Mouse (Mus musculus) erythroblast, embryonic 14.5 days (primary cell): ENCODE results near the gene Kpna3. TPM values are rescaled to one million over a fixed set of nuclear protein-coding genes. Genes with fewer than 3 reads are reported as not detected.

Experiments
- H3K27me3 ChIP-seq: 2 replicates; pipeline ENCODE4 v1.6.1; 2012; ENCODE audit warnings: inconsistent platforms; ENCODE audit not compliant: control insufficient read depth
- H3K36me3 ChIP-seq: 2 replicates; pipeline ENCODE4 v1.6.1; 2012; ENCODE audit warnings: mild to moderate bottlenecking, inconsistent platforms; ENCODE audit not compliant: control insufficient read depth
- H3K4me1 ChIP-seq: 2 replicates; pipeline ENCODE4 v1.6.1; 2012; ENCODE audit warnings: inconsistent platforms; ENCODE audit not compliant: control insufficient read depth
- H3K4me3 ChIP-seq: replicated peaks from 2 replicates; pipeline ENCODE3; 2012; ENCODE audit warnings: moderate library complexity, mild to moderate bottlenecking, inconsistent platforms
- H3K9me3 ChIP-seq: 2 replicates; pipeline ENCODE4 v1.6.1; 2012; ENCODE audit warnings: low read length, inconsistent platforms, mixed read lengths; ENCODE audit not compliant: control insufficient read depth
- GATA1 ChIP-seq: IDR thresholded peaks from 2 replicates; pipeline ENCODE4 v1.6.1; 2012; ENCODE audit warnings: low read length, inconsistent platforms, mixed read lengths
- TAL1 ChIP-seq: IDR thresholded peaks from 3 replicates; pipeline ENCODE4 v1.6.1; 2012; ENCODE audit warnings: low read length, inconsistent platforms, mixed read lengths
- polyA plus RNA-seq: library from polyadenylated mRNA; stranded (reverse); fragments of >175 nt; gene quantifications from 2 replicates; pipeline ENCODE4 v1.2.3, GENCODE M21; 2012

Kpna3 gene
- polyA plus RNA-seq, 1 experiment: 0.49 TPM

DNA sequence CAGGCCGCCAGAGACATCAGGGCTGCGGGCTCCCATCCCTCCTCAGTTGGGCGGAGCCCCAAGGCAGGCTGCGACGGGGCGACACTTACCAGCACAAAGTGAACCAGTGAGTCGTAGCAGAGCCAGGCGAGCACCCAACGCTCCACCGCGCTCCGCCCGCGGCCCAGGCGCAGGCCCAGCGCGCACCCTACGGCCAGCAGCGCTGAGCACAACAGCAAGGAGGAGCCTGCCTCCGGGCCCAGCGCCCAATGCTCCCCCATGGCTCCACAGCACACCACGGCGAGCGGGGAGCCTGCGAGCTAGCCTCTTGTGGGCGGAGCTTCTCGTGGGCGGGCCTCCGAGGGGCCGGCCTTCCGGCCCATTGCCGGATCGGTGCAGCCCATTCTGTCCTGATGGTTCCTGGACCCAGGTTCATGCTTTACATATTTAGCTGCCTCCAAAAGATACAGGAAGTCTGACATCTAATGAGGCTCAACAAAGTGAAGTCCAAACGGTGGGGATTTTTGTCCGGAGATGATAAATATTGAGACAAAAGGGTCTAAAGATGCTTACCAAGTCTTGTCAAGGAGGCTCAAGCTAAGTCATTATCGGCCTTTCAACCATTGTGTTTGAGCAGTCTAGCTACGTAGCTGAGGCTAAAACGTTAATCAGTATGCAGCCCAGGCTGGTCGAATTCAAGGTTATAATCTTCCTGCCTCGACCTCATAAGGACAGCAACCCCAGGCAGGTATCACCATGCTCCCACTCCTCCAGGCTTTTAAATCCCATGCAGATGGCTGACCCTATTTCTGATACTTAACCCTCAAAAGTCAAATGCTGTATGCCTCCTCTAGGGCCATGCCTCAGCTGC, 79.3 kb downstream of the Kpna3 start, which contains the start of gene Ebpl:
Gene Ebpl, minus strand, starts transcription at position 309 of the 850 bp plus-strand sequence.
- Histone ChIP-seq H3K36me3 (peaks cover 24% of the 10 kb centered on the region), H3K4me1 (peaks cover 12% of the 10 kb centered on the region), H3K9me3 (no peaks in the 10 kb centered on the region), H3K27me3 (no peaks in the 10 kb centered on the region), H3K4me3 (peak within 1 kb of the TSS; percentile 69)
- TF ChIP-seq TAL1: no peak
- TF ChIP-seq GATA1: no peak

DNA sequence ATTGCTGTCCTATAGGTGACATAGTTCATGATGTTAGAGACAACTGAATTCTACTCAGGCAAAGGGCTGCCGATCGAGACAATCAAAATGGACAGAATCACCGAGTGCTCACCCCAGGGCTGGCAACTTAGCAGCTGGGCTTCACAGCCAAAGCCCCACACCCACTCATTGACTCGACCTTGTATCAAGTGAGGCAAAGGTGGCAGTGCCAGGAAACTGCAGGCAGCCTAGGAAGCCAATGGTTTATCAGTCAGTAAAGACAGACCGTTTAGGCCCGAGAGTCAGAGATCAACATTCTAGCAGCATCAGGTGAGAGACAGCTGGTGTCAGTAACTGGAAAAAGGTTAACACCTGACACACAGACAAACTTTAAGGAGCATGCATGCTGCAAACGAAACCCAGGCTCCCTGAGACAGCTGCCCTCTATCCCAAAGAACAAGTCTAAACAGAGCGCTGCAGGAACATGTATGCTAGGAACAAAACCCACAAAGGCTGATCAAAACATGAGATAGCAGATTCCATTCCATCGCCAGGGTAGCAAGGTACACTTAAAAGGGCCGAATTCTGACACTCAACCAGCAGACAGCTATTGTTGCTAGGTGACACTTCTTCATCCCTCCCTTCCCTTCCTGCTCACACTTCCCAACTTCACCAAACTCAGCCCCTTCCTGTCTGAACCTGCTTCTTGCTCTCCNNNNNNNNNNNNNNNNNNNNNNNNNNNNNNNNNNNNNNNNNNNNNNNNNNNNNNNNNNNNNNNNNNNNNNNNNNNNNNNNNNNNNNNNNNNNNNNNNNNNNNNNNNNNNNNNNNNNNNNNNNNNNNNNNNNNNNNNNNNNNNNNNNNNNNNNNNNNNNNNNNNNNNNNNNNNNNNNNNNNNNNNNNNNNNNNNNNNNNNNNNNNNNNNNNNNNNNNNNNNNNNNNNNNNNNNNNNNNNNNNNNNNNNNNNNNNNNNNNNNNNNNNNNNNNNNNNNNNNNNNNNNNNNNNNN, 85.1 kb downstream of the Kpna3 start:
- H3K4me3 ChIP-seq: no peak overlapping the region
- TF ChIP-seq TAL1 (no peak), GATA1 (no peak)
- H3K9me3 ChIP-seq: no peaks in the 10 kb centered on the region
- H3K27me3 ChIP-seq: no peaks in the 10 kb centered on the region
- peaks cover 4% of the 10 kb centered on the region; the same call in 1 of the 2 replicates for H3K4me1 ChIP-seq
- H3K36me3 ChIP-seq: no peaks in the 10 kb centered on the region

DNA sequence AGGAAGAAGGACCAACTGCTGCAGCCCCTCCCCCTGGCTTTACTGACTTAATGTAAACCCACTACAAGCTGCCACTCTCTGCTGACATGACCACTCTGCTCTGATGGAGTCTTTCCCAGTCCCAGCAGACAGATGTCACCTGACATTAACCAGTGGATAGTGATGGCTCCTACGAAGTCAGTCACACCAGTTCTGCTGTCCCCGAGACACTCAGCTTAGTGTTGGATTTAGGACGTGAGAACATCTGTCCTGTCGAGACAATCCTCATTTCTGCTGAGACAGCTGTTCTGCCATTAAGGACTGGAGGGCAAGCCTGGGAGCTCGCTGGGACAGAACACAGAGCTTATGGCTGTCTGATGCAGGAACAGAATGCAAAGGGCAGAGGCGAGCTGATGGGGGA, 88.9 kb downstream of the Kpna3 start:
- Histone ChIP-seq H3K36me3 (no peaks in the 10 kb centered on the region), H3K4me3 (no peak overlapping the region), H3K9me3 (no peaks in the 10 kb centered on the region), H3K4me1 (peaks cover 9% of the 10 kb centered on the region; the same call in 1 of the 2 replicates), H3K27me3 (no peaks in the 10 kb centered on the region)
- TF ChIP-seq GATA1 (no peak), TAL1 (no peak)

DNA sequence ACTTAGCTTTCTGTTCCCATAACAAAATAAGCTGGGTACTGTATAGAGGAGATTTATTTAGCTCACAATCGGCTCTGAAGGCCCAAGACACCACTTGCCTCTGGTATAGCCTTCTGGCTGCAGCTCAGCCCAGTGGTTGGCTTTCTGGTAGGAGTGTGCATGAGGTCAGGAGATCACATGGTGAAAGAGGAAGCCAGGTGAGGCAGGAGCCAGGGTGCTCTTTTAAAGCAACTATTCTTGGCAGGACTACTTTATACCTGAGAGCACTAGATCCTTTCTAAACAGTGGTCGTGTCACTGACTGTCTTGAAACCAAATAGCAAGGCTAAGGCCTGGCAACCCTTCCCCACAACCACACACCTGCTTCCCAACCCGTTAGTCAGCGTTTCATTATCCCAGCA, 89.8 kb downstream of the Kpna3 start:
- TF ChIP-seq GATA1 (no peak), TAL1 (no peak)
- Histone ChIP-seq H3K27me3 (no peaks in the 10 kb centered on the region), H3K4me1 (peaks cover 7% of the 10 kb centered on the region; the same call in 1 of the 2 replicates), H3K4me3 (no peak overlapping the region), H3K36me3 (no peaks in the 10 kb centered on the region), H3K9me3 (no peaks in the 10 kb centered on the region)

DNA sequence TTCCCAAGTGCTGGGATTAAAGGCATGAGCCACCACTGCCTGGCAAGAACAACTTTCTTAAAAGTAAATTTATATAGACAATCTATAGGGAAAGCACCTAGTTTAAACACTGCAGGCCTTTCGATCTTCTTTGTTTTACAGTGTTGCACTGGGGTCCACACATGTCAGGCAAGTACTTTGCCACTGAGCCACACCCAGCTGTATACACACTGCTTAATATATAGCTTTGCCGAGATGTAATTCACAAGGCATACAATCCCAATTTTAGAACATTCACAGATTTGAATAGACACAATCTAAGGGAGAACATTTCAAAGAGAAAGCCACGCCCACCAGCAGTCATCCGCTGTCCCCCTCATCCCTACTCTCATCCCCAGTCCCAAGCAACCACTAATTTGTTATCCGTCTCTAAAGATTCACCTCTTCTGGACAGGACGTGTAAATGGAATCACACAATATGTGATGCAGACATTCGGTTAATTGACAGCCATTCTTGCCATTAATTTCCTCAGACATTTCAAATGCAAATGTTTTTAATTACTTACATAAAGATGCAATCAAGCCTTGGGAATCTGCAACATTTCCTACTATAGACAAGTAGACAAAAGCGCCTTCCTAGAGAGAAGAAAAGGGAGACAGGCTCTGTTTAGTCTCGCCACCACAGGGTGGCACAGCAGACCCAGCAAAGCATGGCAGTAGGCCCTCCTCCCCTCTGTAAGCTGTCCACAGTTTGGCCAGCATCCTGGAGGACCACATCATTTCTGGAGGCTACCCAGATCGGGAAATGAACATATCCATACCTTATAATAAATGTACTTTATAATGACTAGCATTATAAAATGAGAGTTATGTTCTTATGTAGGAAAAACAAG, 92.6 kb downstream of the Kpna3 start:
- no peaks in the 10 kb centered on the region for H3K9me3 ChIP-seq
- H3K4me3 ChIP-seq: no peak overlapping the region
- H3K27me3 ChIP-seq: no peaks in the 10 kb centered on the region
- TF ChIP-seq TAL1 (no peak), GATA1 (no peak)
- H3K36me3 ChIP-seq: no peaks in the 10 kb centered on the region
- peaks cover 5% of the 10 kb centered on the region; the same call in 1 of the 2 replicates for H3K4me1 ChIP-seq

DNA sequence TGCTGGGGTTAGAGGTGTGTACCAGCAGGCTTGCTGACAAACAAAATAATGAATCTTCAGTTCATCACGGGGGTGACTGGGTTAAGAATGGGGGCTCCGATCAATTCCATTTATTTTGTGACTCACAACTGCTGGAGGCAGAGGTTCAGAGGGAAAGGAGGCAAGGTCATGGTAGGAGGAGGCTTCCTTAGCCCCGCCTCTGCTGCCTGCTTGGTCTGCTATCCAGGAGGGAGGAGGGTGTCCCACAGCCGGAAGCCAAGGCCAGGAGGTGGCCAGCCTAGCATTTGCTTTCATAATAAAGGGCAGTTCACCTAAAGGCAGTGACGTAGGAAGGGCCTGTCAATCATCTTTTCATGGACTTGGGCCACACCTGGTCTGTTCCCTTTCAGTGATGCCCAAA, 95.1 kb downstream of the Kpna3 start:
- TF ChIP-seq TAL1: no peak
- TF ChIP-seq GATA1: no peak
- no peaks in the 10 kb centered on the region for H3K9me3 ChIP-seq

DNA sequence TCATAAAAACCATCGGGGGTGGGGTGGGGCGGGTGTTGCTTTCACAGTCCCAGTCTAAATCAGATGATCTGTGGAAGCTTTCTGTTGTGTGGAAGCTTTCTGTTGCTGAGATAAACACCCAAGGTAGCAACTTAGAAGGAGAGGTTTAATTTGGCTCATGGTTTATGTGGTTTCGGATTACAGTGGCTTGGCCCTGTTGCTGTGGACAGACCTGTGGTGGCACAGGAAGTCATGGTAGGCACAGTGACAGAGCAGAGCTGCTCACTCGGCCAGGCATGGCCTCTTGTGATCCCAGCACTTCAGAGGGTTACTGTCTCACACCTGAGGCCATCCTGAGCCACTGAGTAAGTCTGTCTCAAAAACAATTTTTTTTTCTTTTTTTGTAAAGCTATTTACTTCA, 100.3 kb downstream of the Kpna3 start:
- no peaks in the 10 kb centered on the region for H3K27me3 ChIP-seq
- TF ChIP-seq GATA1 (no peak), TAL1 (no peak)
- H3K4me3 ChIP-seq: no peak overlapping the region
- no peaks in the 10 kb centered on the region for H3K9me3 ChIP-seq
- no peaks in the 10 kb centered on the region for H3K36me3 ChIP-seq
- no peaks in the 10 kb centered on the region for H3K4me1 ChIP-seq

More for the DNA sequence above, 95.1 kb downstream of the Kpna3 start:
- Histone ChIP-seq H3K4me3 (no peak overlapping the region), H3K4me1 (peaks cover 5% of the 10 kb centered on the region; the same call in 1 of the 2 replicates), H3K36me3 (no peaks in the 10 kb centered on the region), H3K27me3 (no peaks in the 10 kb centered on the region)

DNA sequence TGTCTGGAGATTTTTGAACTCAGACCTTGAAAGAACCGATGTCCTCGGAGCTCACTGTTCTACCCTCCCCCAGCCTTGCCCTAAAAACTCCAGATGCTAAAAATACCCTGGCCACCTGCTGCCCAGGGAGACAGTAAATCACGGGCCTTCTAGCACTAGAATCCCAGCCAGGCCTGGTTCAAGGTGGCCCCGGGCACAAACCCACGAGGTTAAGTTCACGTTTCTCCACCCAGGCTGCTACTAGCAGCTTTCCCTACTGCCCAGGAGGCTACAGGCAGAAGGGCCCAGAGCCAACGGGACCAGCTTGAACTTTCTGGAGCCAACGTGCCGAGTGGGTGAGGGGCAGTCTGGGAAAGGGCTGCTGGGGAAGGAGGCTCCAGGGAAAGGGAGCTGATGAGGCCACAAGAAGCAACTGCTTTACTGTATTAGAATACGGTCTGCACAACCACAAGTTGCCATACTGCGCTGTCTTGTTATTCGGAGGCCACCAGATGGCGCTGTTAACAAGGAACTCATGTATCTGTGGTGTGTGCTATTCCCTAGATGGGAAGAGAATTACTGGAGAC, 108.6 kb downstream of the Kpna3 start:
- no peaks in the 10 kb centered on the region for H3K9me3 ChIP-seq
- H3K27me3 ChIP-seq: no peaks in the 10 kb centered on the region
- H3K36me3 ChIP-seq: no peaks in the 10 kb centered on the region
- no peak for TF ChIP-seq TAL1
- no peak for TF ChIP-seq GATA1
- no peak overlapping the region for H3K4me3 ChIP-seq
- H3K4me1 ChIP-seq: peaks cover 7% of the 10 kb centered on the region
